Mouse (Mus musculus) olfactory bulb, adult 2 months (tissue): Measurements from ENCODE around the gene Casc3. TPM values are rescaled to one million over a fixed set of nuclear protein-coding genes. Genes with fewer than 3 reads are reported as not detected.
A peak's percentile ranks its signal among the peaks of the same experiment; 100 is the strongest.

Experiments
- H3K27ac ChIP-seq: fragments of 200-500 bp; 2 replicates; pipeline ENCODE4 v1.5.1; 2012; ENCODE audit warnings: low read depth, low read length; ENCODE audit not compliant: insufficient read depth
- H3K4me1 ChIP-seq: fragments of 200-500 bp; 2 replicates; pipeline ENCODE4 v1.6.1; 2012; ENCODE audit warnings: low read length; ENCODE audit not compliant: control insufficient read depth, insufficient read depth
- H3K4me3 ChIP-seq: fragments of 200-500 bp; 2 replicates; pipeline ENCODE4 v1.5.1; 2012; ENCODE audit warnings: mild to moderate bottlenecking, low read depth, low read length, moderate library complexity; ENCODE audit not compliant: insufficient read depth
- CTCF ChIP-seq: fragments of 200-500 bp; IDR thresholded peaks from 2 replicates; pipeline ENCODE4 v1.5.1; 2012; ENCODE audit warnings: low read depth, mild to moderate bottlenecking, low read length, moderate library complexity; ENCODE audit not compliant: insufficient read depth
- POLR2A ChIP-seq: fragments of 200-500 bp; IDR thresholded peaks from 2 replicates; pipeline ENCODE4 v1.6.1; 2012; ENCODE audit warnings: mild to moderate bottlenecking, low read depth, low read length, moderate library complexity; ENCODE audit not compliant: insufficient read depth
- WGBS: fragments of 180-500 bp; shearing (Covaris S2); methylation state at CpG from one replicate; pipeline ENCODE4 v1.1.7; 2018; 5-methylcytosine and 5-hydroxymethylcytosine counted together
- polyA plus RNA-seq: library from polyadenylated mRNA; stranded (reverse); fragments of >200 nt; gene quantifications from 2 replicates; pipeline ENCODE4 v1.2.4, GENCODE M21; 2012; ENCODE audit warnings: low replicate concordance; ENCODE audit not compliant: missing spikeins, insufficient read depth, insufficient read length

Gene Casc3
- polyA plus RNA-seq, 1 experiment, result not detected

GRCm38 (mm10) chr11:98785772-98786281, 18.9 kb upstream of the Casc3 start:
- H3K4me3 ChIP-seq, result peak overlapping the region; percentile 5; the same call in 1 of the 2 replicates
- peak overlapping the region; percentile 90 for H3K27ac ChIP-seq
- peaks cover 51% of the 10 kb centered on the region for H3K4me1 ChIP-seq
- TF ChIP-seq CTCF (no peak), POLR2A (no peak)
- 2% methylated on average over 12 of the region's 12 CpGs for WGBS

- Histone ChIP-seq H3K4me1 (peaks cover 45% of the 10 kb centered on the region), H3K4me3 (peak overlapping the region; percentile 5; the same call in 1 of the 2 replicates), H3K27ac (peak overlapping the region; percentile 90)
- WGBS, result under 1% methylated on average over 14 of the region's 15 CpGs
- TF ChIP-seq CTCF, result peak; percentile 72
- TF ChIP-seq POLR2A, result no peak
These were observed 18.1 kb upstream of the Casc3 start for GRCm38 (mm10) chr11:98786359-98787214.

GRCm38 (mm10) chr11:98787229-98787628, 17.5 kb upstream of the Casc3 start:
- WGBS, result 26% methylated on average over 7 of the region's 7 CpGs
- Histone ChIP-seq H3K4me3 (no peak overlapping the region), H3K27ac (no peak overlapping the region), H3K4me1 (peaks cover 39% of the 10 kb centered on the region)
- no peak for TF ChIP-seq CTCF

- Histone ChIP-seq H3K27ac (no peak overlapping the region), H3K4me1 (peaks cover 35% of the 10 kb centered on the region), H3K4me3 (no peak overlapping the region)
- TF ChIP-seq POLR2A (no peak), CTCF (no peak)
- WGBS, result 83% methylated on average over 1 of the region's 1 CpGs
These were observed 17.0 kb upstream of the Casc3 start for GRCm38 (mm10) chr11:98787691-98788090.

GRCm38 (mm10) chr11:98788139-98788538, 16.6 kb upstream of the Casc3 start:
- Histone ChIP-seq H3K4me3 (no peak overlapping the region), H3K27ac (peak overlapping the region; percentile 53), H3K4me1 (peaks cover 30% of the 10 kb centered on the region)
- TF ChIP-seq POLR2A (no peak), CTCF (no peak)
- WGBS, result 87% methylated on average over 5 of the region's 5 CpGs

- 5% methylated on average over 18 of the region's 18 CpGs for WGBS
- H3K27ac ChIP-seq, result peak overlapping the region; percentile 53
- H3K4me3 ChIP-seq, result peak overlapping the region; percentile 44
- peaks cover 26% of the 10 kb centered on the region for H3K4me1 ChIP-seq
- TF ChIP-seq POLR2A (no peak), CTCF (no peak)
These were observed 16.0 kb upstream of the Casc3 start for GRCm38 (mm10) chr11:98788550-98789218.

GRCm38 (mm10) chr11:98789219-98789807, 15.4 kb upstream of the Casc3 start:
- Histone ChIP-seq H3K4me1 (peaks cover 24% of the 10 kb centered on the region), H3K27ac (no peak overlapping the region), H3K4me3 (peak overlapping the region; percentile 44)
- 1% methylated on average over 25 of the region's 25 CpGs for WGBS
- TF ChIP-seq POLR2A (no peak), CTCF (no peak)

- Histone ChIP-seq H3K4me1 (peaks cover 22% of the 10 kb centered on the region), H3K4me3 (no peak overlapping the region), H3K27ac (no peak overlapping the region)
- WGBS, result 37% methylated on average over 5 of the region's 5 CpGs
- TF ChIP-seq POLR2A (no peak), CTCF (no peak)
These were observed 14.9 kb upstream of the Casc3 start for GRCm38 (mm10) chr11:98789824-98790223.
